Mouse (Mus musculus) bone marrow macrophage, adult 2 months (primary cell): ENCODE measurements around the gene Gkap1. TPM values are rescaled to one million over a fixed set of nuclear protein-coding genes. Genes with fewer than 3 reads are reported as not detected.
A peak's percentile ranks its signal among the peaks of the same experiment; 100 is the strongest.

Experiments used
- H3K27ac ChIP-seq: 2 replicates; pipeline ENCODE4 v1.5.1; 2012; ENCODE audit warnings: low read depth, low read length; ENCODE audit not compliant: insufficient read depth
- H3K4me1 ChIP-seq: 2 replicates; pipeline ENCODE4 v1.6.1; 2012; ENCODE audit warnings: low read length; ENCODE audit not compliant: control insufficient read depth, insufficient read depth
- H3K4me3 ChIP-seq: 2 replicates; pipeline ENCODE4 v1.5.1; 2012; ENCODE audit warnings: mild to moderate bottlenecking, low read length, moderate library complexity; ENCODE audit not compliant: insufficient read depth
- CTCF ChIP-seq: IDR thresholded peaks from 2 replicates; pipeline ENCODE4 v1.5.1; 2012; ENCODE audit warnings: low read depth, mild to moderate bottlenecking, low read length, moderate library complexity
- POLR2A ChIP-seq: IDR thresholded peaks from 2 replicates; pipeline ENCODE4 v1.6.1; 2012; ENCODE audit warnings: mild to moderate bottlenecking, low read depth, low read length, borderline replicate concordance
- polyA plus RNA-seq: library from polyadenylated mRNA; stranded (reverse); fragments of >200 nt; gene quantifications from 2 replicates; pipeline ENCODE4 v1.2.4, GENCODE M21; 2012; ENCODE audit not compliant: missing spikeins, insufficient read depth, insufficient read length

Gene Gkap1
- polyA plus RNA-seq, 1 experiment = 31.5 TPM

DNA sequence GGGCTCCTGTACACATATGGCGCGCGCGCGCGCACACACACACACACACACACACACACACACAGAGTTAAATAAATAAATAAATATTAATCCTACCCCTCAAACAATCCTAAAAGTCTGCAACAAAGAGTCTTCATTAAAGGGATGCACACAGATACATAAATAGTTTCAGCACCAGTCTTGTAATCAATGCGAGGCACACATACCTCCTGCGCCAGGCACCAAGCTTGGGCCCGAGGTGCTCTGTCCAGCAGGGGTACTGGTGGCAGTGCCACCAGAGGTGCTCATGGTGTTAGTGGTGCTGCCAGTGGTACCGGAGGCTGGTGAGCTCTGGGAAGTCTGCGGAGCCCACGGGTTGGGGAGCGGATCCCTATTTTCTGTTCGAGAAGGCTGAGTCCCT, 84.0 kb downstream of the Gkap1 start:
- Histone ChIP-seq H3K4me1 (no peaks in the 10 kb centered on the region), H3K4me3 (no peak overlapping the region), H3K27ac (no peak overlapping the region)
- TF ChIP-seq POLR2A (no peak), CTCF (no peak)

DNA sequence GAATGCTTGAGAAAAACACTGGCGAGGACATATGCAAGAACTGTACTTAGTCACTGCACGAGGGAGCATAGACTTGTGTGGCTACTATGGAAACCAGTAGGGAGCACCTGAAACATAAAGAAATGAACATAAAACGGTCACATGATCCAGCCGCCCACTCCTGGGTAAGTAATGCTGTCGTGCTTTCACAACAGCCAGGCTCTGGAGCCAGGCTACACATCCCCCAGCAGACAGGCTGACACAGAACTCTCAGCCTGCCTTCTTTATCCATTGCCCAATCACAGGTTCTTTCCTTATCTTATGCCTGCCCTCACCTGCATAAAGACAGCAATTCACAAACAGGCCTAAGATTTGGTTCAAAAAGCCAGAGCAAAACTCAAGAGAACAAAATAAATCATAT, 86.0 kb downstream of the Gkap1 start:
- TF ChIP-seq POLR2A (no peak), CTCF (no peak)
- H3K27ac ChIP-seq = no peak overlapping the region
- H3K4me1 ChIP-seq = no peaks in the 10 kb centered on the region
- H3K4me3 ChIP-seq = no peak overlapping the region

DNA sequence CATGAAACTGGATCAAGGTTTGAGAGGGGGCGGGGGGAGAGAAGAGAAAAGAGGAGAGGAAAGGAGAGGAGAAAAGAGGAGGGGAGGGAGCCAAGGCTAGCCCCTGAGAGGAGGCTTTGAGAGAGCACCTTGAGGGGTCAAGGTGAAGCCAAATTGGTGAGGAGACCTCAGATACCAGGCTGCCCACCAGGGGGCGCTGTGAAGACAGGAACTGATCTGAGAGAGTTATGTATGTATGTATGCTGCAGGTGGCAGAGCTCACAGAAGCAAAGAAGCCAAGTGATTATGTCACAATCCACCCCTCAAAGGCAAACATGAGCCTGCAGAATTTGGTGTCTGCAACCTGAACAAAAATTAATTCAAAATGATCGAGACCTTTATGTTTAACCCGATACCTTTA, 87.1 kb downstream of the Gkap1 start:
- TF ChIP-seq POLR2A = no peak
- peak; percentile 93 for TF ChIP-seq CTCF
- H3K4me1 ChIP-seq = no peaks in the 10 kb centered on the region
- no peak overlapping the region for H3K27ac ChIP-seq
- no peak overlapping the region for H3K4me3 ChIP-seq

DNA sequence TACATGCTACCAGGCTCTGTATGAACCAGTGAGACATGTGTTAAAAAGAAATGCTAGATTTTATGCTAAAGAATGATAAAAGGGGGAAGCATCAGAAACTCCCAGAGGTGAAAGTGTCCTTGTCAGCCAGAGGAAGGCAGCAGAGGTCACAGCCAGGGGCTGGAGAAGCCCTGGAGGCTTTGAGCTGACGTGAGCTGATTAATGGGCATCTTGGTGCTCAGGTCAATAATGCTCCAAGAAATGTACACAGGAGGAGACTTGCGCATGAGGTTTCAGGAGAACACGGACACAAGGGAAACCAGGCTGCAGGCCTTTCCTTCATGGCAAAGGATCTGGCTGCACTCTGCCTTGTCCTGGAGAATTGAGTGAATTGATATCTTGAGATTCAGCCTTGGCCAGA, 87.7 kb downstream of the Gkap1 start:
- TF ChIP-seq CTCF = no peak
- no peak for TF ChIP-seq POLR2A
- Histone ChIP-seq H3K4me3 (no peak overlapping the region), H3K4me1 (no peaks in the 10 kb centered on the region), H3K27ac (no peak overlapping the region)

DNA sequence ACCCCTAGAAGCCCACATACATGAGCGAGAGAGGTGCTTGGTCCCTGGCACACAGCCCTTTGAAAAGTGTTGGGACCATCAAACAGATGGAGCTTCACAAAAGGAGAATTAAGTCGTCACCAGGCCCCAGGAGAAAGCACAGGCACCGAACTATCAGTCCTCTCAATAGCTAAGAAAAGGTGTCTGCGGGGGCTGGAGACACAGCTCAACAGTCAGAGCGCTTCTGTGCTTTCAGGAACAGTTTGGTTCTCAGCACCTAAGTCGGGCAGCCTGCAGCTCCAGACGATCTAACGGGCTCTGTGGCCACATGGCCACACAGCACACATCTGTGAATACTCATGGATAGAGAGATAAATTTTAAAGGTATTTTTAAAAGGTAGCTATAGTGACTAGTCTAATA, 89.2 kb downstream of the Gkap1 start:
- no peak overlapping the region for H3K4me3 ChIP-seq
- no peak overlapping the region for H3K27ac ChIP-seq
- TF ChIP-seq CTCF = no peak
- TF ChIP-seq POLR2A = no peak
- no peaks in the 10 kb centered on the region for H3K4me1 ChIP-seq

DNA sequence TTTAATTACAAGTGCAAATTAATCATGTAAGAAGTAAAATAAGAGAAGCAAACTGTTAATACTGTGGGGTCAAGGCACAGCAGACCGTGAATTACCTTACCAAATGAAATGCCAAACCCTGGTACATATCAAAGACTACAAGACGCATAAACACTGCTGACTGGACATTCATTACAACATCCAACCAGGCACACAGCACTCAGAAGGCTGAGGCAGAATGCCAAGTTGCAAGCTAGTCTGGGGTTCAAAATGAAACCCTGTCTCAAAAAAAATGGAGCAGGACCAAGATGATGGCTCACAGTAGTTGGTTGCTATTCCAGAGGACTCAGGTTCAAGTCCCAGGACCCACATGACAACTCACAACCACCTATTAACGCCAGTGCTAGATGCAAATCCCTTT, 91.4 kb downstream of the Gkap1 start:
- H3K27ac ChIP-seq = no peak overlapping the region
- TF ChIP-seq POLR2A (no peak), CTCF (no peak)
- no peak overlapping the region for H3K4me3 ChIP-seq
- no peaks in the 10 kb centered on the region for H3K4me1 ChIP-seq

Other genes with a start within 250 kb of the Gkap1 start
- gene Klhl3, start 162.1 kb downstream of the Gkap1 start, polyA plus RNA-seq = 0.44 and 0.79 TPM in 2 replicates
- 76.2 and 80.8 TPM in 2 replicates for gene Hnrnpa0, start 147.1 kb downstream of the Gkap1 start, polyA plus RNA-seq
- gene Idnk, start 118.0 kb downstream of the Gkap1 start, polyA plus RNA-seq = 45.7 and 49.4 TPM in 2 replicates
- gene Ubqln1, start 60.0 kb downstream of the Gkap1 start, polyA plus RNA-seq = 56.9 and 59.9 TPM in 2 replicates
- not detected in 2 replicates for gene Kif27, start 83.4 kb upstream of the Gkap1 start, polyA plus RNA-seq
- 19.7 and 20.6 TPM in 2 replicates for gene 2210016F16Rik, start 109.5 kb upstream of the Gkap1 start, polyA plus RNA-seq
- gene Rmi1, start 126.5 kb upstream of the Gkap1 start, polyA plus RNA-seq = 25.1 and 25.4 TPM in 2 replicates
- gene Hnrnpk, start 127.6 kb upstream of the Gkap1 start, polyA plus RNA-seq = 846 and 879 TPM in 2 replicates